Mouse (Mus musculus) midbrain, embryonic 14.5 days (tissue): ENCODE data around the gene Dclk1. TPM values are rescaled to one million over a fixed set of nuclear protein-coding genes. Genes with fewer than 3 reads are reported as not detected.

Experiments used
- ATAC-seq: fragments of 200-750 bp; cut with Nextera tagmentation; 2 replicates; pipeline ENCODE4 v1.8.0; 2017; ENCODE audit warnings: moderate number of reproducible peaks, moderate library complexity; ENCODE audit not compliant: low FRiP score, low TSS enrichment
- DNase-seq: peaks from one replicate; pipeline ENCODE4 v3.0.0-alpha.2; 2015
- H3K27ac ChIP-seq: fragments of 300-500 bp; sonication (generic); replicated peaks from 2 replicates; pipeline ENCODE4 v1.5.1; 2014; ENCODE audit warnings: mild to moderate bottlenecking, low read depth, low read length, moderate library complexity
- H3K27me3 ChIP-seq: fragments of 300-500 bp; sonication (generic); 2 replicates; pipeline ENCODE4 v1.6.1; 2014; ENCODE audit warnings: low read length, control low read depth, mixed read lengths; ENCODE audit not compliant: control insufficient read depth, insufficient read depth
- H3K36me3 ChIP-seq: fragments of 300-500 bp; sonication (generic); 2 replicates; pipeline ENCODE4 v1.6.1; 2014; ENCODE audit warnings: low read length, control low read depth; ENCODE audit not compliant: control insufficient read depth, insufficient read depth
- H3K4me1 ChIP-seq: fragments of 300-500 bp; sonication (generic); 2 replicates; pipeline ENCODE4 v1.6.1; 2014; ENCODE audit warnings: mild to moderate bottlenecking, antibody characterized with exemption, low read length, control low read depth; ENCODE audit not compliant: control insufficient read depth, insufficient read depth
- H3K4me2 ChIP-seq: fragments of 300-500 bp; sonication (generic); 2 replicates; pipeline ENCODE4 v1.6.1; 2014; ENCODE audit warnings: mild to moderate bottlenecking, low read length, moderate library complexity
- H3K4me3 ChIP-seq: fragments of 300-500 bp; sonication (generic); replicated peaks from 2 replicates; pipeline ENCODE4 v1.5.1; 2014; ENCODE audit warnings: low read depth, low read length
- H3K9ac ChIP-seq: fragments of 300-500 bp; sonication (generic); replicated peaks from 2 replicates; pipeline ENCODE4 v1.6.1; 2014; ENCODE audit warnings: mild to moderate bottlenecking, low read length, moderate library complexity
- H3K9me3 ChIP-seq: fragments of 300-500 bp; sonication (generic); 2 replicates; pipeline ENCODE4 v1.6.1; 2016; ENCODE audit warnings: low read length, control low read depth, mixed read lengths; ENCODE audit not compliant: control insufficient read depth
- WGBS: fragments of 180-500 bp; shearing (Covaris S2); extraction: QIAGEN DNeasy Blood & Tissue Kit; methylation state at CpG from one replicate; pipeline ENCODE4 v1.1.7; 2014; 5-methylcytosine and 5-hydroxymethylcytosine counted together
- polyA plus RNA-seq: library from polyadenylated mRNA; unstranded; fragments of >200 nt; fragmentation: Nextera tagmentation; extraction: Ambion mirVana; gene quantifications from 2 replicates; pipeline ENCODE4 v1.2.1, GENCODE M21; 2014

Dclk1 gene
- polyA plus RNA-seq, 1 experiment from 2014 or later, result 323 TPM

DNA sequence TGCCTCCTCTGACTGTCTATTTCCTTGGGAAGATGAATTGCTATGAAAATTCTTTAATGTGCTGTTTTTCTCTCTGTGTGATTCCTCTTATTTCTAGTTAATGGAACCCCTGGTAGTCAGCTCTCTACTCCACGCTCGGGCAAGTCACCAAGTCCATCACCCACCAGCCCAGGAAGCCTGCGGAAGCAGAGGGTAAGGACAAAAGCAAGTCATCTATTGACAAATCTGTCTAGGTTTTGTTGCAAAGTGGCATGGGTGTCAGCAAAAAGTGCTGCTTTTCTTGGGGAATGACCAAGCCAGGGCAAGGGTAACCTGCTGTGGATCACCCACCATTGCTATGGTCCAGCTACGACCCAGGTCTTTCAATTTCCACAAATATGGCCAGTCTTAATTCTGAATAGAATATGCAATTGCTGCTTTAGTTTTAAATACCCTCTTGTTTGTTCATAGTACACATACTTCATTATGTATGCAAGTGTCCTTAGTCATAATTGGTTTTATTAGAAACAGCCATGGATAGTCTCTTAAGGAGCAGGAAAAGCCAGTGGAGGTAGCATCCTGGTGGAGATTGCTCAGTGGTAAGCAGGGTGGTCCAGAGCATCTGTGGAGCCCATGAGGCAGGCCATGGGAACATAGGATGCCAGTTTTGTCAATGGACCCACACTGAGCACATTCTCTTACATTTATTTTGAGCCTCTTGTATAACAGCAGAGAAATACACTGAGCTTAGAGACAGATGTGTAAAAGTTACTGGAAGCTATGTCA lies 220.9 kb downstream of the Dclk1 start:
- Histone ChIP-seq H3K9me3 (no peaks in the 10 kb centered on the region), H3K9ac (no peak overlapping the region), H3K27ac (0 out of 2 replicates have a peak overlapping the region, but pooled peaks have one; percentile 4), H3K4me3 (no peak overlapping the region), H3K4me1 (peaks cover 38% of the 10 kb centered on the region), H3K36me3 (no peaks in the 10 kb centered on the region), H3K27me3 (no peaks in the 10 kb centered on the region), H3K4me2 (peak overlapping the region; percentile 29)
- ATAC-seq (no peak), DNase-seq (no peak)
- 78% methylated on average over 4 of the region's 4 CpGs for WGBS

DNA sequence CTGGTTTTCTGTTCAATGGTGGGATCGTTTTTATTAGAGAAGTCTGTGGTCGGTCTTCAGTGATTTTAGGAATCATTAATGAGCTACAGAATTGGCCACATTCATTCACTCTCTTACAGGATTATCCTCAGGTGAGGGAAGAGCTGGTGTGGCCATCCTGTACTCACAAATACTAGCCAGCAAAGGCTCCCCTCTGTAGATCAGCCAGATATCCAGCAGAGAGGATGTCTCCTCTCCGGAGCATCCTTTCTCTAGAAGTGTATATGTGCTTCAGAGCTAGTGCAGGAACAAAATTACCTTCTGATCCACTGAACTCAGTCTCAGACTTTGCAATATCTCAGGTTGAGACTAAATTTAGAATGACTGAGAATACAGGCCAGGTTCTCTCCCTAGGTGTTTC lies 222.1 kb downstream of the Dclk1 start:
- Histone ChIP-seq H3K4me3 (no peak overlapping the region), H3K27ac (no peak overlapping the region), H3K9ac (no peak overlapping the region), H3K9me3 (no peaks in the 10 kb centered on the region), H3K4me1 (peaks cover 38% of the 10 kb centered on the region), H3K36me3 (no peaks in the 10 kb centered on the region), H3K4me2 (peak overlapping the region; percentile 29; the same call in 1 of the 2 replicates), H3K27me3 (no peaks in the 10 kb centered on the region)
- ATAC-seq, result no peak
- no peak for DNase-seq
- WGBS, result 48% methylated on average over 3 of the region's 3 CpGs

DNA sequence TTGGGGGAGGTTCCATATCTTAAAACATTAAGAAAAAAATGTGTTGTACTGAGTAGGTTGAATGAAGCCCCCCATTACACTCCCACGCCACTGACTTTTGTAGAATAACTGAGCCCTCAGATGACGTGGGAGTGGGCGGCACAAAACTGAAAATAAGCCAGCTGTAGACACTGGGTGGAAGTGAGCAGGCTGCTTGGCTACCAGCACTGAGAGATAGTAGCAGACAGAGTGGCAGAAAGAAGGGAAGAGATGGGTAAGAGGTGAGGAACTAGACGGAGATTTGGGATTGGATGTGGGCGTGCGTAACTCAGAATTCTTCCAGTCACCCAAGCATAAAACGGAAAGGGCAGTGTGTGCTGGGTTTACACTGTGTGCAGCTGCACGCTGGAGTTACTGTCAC lies 223.6 kb downstream of the Dclk1 start:
- Histone ChIP-seq H3K36me3 (no peaks in the 10 kb centered on the region), H3K4me1 (peaks cover 35% of the 10 kb centered on the region), H3K4me2 (no peak overlapping the region), H3K27ac (no peak overlapping the region), H3K4me3 (no peak overlapping the region), H3K27me3 (no peaks in the 10 kb centered on the region), H3K9ac (no peak overlapping the region), H3K9me3 (no peaks in the 10 kb centered on the region)
- ATAC-seq, result no peak
- no peak for DNase-seq
- 80% methylated on average over 8 of the region's 8 CpGs for WGBS

DNA sequence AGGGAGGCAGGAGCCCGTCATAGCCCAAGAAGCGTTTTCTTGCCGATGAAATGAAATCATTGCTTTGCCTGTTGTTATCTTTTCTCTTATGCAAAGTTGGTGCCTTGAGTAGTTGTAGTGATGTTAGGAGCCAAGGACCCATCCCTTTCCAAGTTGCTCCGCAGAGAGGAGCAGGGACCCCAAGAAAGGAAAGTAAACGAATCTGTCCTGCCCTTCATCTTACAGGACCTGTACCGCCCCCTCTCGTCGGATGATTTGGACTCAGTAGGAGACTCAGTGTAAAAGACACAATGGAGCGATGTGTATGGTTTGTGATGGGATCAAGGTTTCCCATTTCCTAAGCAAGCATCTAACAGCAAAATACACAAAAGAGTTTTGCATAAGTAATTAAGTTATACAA lies 224.2 kb downstream of the Dclk1 start:
- H3K27me3 ChIP-seq, result no peaks in the 10 kb centered on the region
- H3K27ac ChIP-seq, result no peak overlapping the region
- no peak overlapping the region for H3K9ac ChIP-seq
- H3K9me3 ChIP-seq, result no peaks in the 10 kb centered on the region
- peaks cover 30% of the 10 kb centered on the region for H3K4me1 ChIP-seq
- DNase-seq (no peak), ATAC-seq (no peak)
- H3K36me3 ChIP-seq, result no peaks in the 10 kb centered on the region
- WGBS, result 57% methylated on average over 9 of the region's 9 CpGs
- H3K4me3 ChIP-seq, result no peak overlapping the region
- H3K4me2 ChIP-seq, result no peak overlapping the region

DNA sequence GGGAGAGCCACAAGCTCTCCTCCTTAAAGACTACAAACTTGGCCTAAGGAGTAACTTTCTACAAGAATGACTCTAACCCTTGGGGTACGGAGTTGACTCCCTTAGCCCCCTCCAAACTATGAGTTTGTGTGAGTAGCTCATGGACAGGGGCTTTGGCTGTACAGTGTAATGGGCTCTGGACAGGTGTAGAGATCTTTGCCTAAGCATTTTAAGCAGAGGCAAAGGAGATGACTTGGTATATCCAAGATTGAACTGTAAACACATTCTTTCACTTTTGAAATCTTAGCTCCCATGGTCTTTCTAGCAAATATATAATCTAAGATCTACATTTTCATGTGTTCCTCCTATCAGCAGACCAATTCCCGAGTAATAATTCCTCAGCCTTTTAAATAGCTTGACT lies 229.9 kb downstream of the Dclk1 start, which contains the start of gene Gm21954:
Gene Gm21954 (minus strand): TSS at position 101 of the 400 bp plus-strand sequence.
- H3K4me1 ChIP-seq, result 0 out of 2 replicates have a peak, but pooled peaks cover 3% of the 10 kb centered on the region
- WGBS, result 90% methylated on average over 2 of the region's 2 CpGs
- 0 out of 2 replicates have a peak, but pooled peaks cover 2% of the 10 kb centered on the region for H3K36me3 ChIP-seq
- H3K4me2 ChIP-seq, result no peak within 1 kb of the TSS
- H3K4me3 ChIP-seq, result no peak within 1 kb of the TSS
- ATAC-seq (no peak), DNase-seq (no peak)
- H3K9me3 ChIP-seq, result no peaks in the 10 kb centered on the region
- no peaks in the 10 kb centered on the region for H3K27me3 ChIP-seq
- H3K27ac ChIP-seq, result no peak within 1 kb of the TSS
- no peak within 1 kb of the TSS for H3K9ac ChIP-seq

DNA sequence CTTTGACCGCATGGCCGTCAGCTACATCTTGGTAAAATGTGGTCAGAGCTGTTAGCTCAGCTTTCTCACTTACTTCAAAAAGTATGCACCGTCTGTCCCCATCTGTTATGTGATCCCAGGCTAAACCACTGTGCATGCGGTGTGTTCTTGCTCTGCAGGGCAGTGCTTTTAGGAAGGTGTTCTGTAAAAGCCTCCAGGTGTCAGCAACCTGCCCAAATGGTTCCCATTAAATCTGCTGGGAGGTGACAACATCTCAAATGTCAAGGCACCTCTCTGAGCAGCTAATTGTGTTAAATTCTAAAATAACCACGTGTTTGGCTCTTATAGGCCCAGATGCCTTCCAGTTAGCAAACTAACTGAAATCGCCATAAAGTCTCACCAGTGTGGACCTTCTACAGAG lies 231.0 kb downstream of the Dclk1 start:
- DNase-seq (no peak), ATAC-seq (no peak)
- Histone ChIP-seq H3K36me3 (peaks cover 7% of the 10 kb centered on the region; the same call in 1 of the 2 replicates), H3K4me2 (no peak overlapping the region), H3K27ac (no peak overlapping the region), H3K4me1 (0 out of 2 replicates have a peak, but pooled peaks cover 3% of the 10 kb centered on the region), H3K27me3 (no peaks in the 10 kb centered on the region), H3K9ac (no peak overlapping the region), H3K4me3 (no peak overlapping the region), H3K9me3 (no peaks in the 10 kb centered on the region)
- WGBS, result 79% methylated on average over 6 of the region's 6 CpGs

DNA sequence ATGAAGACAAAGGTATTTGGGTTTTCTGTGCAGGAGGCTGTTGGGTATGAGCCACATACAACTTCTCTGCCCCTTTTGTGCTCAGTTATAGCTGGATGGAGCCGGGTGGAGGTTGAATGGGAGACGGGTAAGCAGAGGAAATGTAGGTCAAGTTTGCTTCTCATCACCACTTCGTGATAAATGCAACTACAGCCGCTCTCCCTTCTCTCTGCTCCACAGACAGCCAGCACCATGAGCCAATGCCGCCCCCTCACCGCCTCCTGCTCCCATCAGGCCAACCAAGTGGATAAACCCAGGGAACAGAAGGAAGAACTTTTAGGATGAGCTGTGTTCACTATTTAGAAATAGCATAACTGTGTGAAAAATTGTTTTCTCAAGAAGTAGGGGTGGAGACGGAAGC lies 234.5 kb downstream of the Dclk1 start:
- H3K4me3 ChIP-seq, result no peak overlapping the region
- H3K9ac ChIP-seq, result no peak overlapping the region
- H3K4me2 ChIP-seq, result no peak overlapping the region
- 91% methylated on average over 7 of the region's 7 CpGs for WGBS
- 0 out of 2 replicates have a peak, but pooled peaks cover 3% of the 10 kb centered on the region for H3K4me1 ChIP-seq
- H3K27me3 ChIP-seq, result no peaks in the 10 kb centered on the region
- no peak for ATAC-seq
- H3K27ac ChIP-seq, result no peak overlapping the region
- peaks cover 17% of the 10 kb centered on the region for H3K36me3 ChIP-seq
- DNase-seq, result no peak
- no peaks in the 10 kb centered on the region for H3K9me3 ChIP-seq

DNA sequence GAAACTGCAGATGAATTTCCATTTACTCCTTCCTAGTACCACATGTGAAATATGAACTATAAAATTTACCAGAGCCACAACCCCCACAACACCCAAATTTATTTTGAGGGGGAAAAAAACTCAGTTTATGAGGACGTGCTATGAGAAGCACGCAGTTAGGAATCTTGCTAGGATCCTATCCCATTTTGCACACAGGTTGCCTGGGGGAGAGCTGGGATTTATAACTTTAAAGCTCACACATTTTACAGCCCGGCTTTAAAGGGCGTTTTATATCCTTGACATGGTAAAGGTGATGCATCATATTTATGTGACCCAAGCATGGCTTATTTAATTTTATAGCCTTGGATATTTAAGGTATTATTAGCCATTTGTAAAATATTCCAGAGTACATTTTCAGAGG lies 237.1 kb downstream of the Dclk1 start:
- no peaks in the 10 kb centered on the region for H3K27me3 ChIP-seq
- H3K4me3 ChIP-seq, result no peak overlapping the region
- 0 out of 2 replicates have a peak, but pooled peaks cover 3% of the 10 kb centered on the region for H3K4me1 ChIP-seq
- no peak overlapping the region for H3K27ac ChIP-seq
- 91% methylated on average over 4 of the region's 4 CpGs for WGBS
- H3K9ac ChIP-seq, result no peak overlapping the region
- DNase-seq (no peak), ATAC-seq (no peak)
- no peak overlapping the region for H3K4me2 ChIP-seq
- H3K36me3 ChIP-seq, result peaks cover 29% of the 10 kb centered on the region
- H3K9me3 ChIP-seq, result no peaks in the 10 kb centered on the region

DNA sequence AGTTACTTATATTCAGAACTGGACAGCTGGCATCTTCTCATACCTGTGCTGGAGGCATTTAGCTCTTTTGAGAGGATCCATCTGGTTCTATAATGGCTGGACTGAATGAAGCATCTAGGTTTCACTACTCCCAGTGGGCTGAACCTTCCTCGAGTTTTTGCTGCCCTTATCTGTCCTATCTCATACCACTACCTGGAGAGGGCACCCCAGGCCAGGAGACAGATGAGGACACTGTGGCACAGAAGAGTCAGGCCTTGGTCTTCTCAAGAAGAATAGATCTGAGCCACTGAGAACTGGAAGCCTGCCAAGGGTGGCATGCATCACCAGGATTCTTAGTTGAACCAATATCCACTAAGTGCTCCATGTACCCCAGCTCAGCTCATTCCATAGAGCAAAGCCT lies 239.0 kb downstream of the Dclk1 start:
- no peak overlapping the region for H3K4me2 ChIP-seq
- H3K27me3 ChIP-seq, result no peaks in the 10 kb centered on the region
- no peak overlapping the region for H3K27ac ChIP-seq
- no peaks in the 10 kb centered on the region for H3K4me1 ChIP-seq
- ATAC-seq (no peak), DNase-seq (no peak)
- no peak overlapping the region for H3K9ac ChIP-seq
- WGBS, result 67% methylated on average over 1 of the region's 1 CpGs
- peaks cover 39% of the 10 kb centered on the region for H3K36me3 ChIP-seq
- no peaks in the 10 kb centered on the region for H3K9me3 ChIP-seq
- H3K4me3 ChIP-seq, result no peak overlapping the region
